Mouse (Mus musculus) T-helper 2 cell (primary cell): ENCODE data around the gene Cask.
"Not testable (repeated sequence)": the region's sequence is repeated elsewhere in the genome, so short reads cannot be mapped to it uniquely, and the experiment has no call there.

Source experiments
- in situ Hi-C: fragments of 300-600 bp; cut with MboI, MseI; formaldehyde crosslinking; loops from one replicate; pipeline ENCODE4 v1.15.1; 2025; ENCODE audit warnings: high pct_unique_total_duplicates

The Cask gene

GRCm38 (mm10) chrX:13851285-13851684 lies at the start of gene Cask:
Gene Cask, minus strand, starts transcription at chrX:13851367.
- in situ Hi-C loops: no loop called here

GRCm38 (mm10) chrX:13889976-13890375 lies 38.8 kb upstream of the Cask start:
- in situ Hi-C loops: no loop called here

- in situ Hi-C loops: no loop called here
These were observed 33.2 kb upstream of the Cask start for GRCm38 (mm10) chrX:13884348-13884747.

- in situ Hi-C loops: no loop called here
These were observed 30.8 kb upstream of the Cask start for GRCm38 (mm10) chrX:13881969-13882368.

GRCm38 (mm10) chrX:13860145-13860544 lies 9.0 kb upstream of the Cask start:
- in situ Hi-C loops: no loop called here

GRCm38 (mm10) chrX:13859051-13859450 lies 7.9 kb upstream of the Cask start:
- in situ Hi-C loops: no loop called here

GRCm38 (mm10) chrX:13848473-13848872 lies 2.7 kb downstream of the Cask start:
- in situ Hi-C loops: no loop called here

GRCm38 (mm10) chrX:13847502-13847851 lies 3.7 kb downstream of the Cask start:
- in situ Hi-C loops: no loop called here

- in situ Hi-C loops: no loop called here
These were observed 4.3 kb downstream of the Cask start for GRCm38 (mm10) chrX:13846653-13847501.

GRCm38 (mm10) chrX:13845858-13846652 lies 5.1 kb downstream of the Cask start:
- in situ Hi-C loops: no loop called here

GRCm38 (mm10) chrX:13845141-13845857 lies 5.9 kb downstream of the Cask start:
- in situ Hi-C loops: no loop called here

GRCm38 (mm10) chrX:13822792-13823191 lies 28.4 kb downstream of the Cask start:
- in situ Hi-C loops: no loop called here

GRCm38 (mm10) chrX:13798754-13799153 lies 52.4 kb downstream of the Cask start:
- in situ Hi-C loops: no loop called here

GRCm38 (mm10) chrX:13765672-13766071 lies 85.5 kb downstream of the Cask start:
- in situ Hi-C loops: no loop called here

GRCm38 (mm10) chrX:13765024-13765423 lies 86.1 kb downstream of the Cask start:
- in situ Hi-C loops: no loop called here

- in situ Hi-C loops: no loop called here
These were observed 93.7 kb downstream of the Cask start for GRCm38 (mm10) chrX:13757279-13758005.

- in situ Hi-C loops: no loop called here
These were observed 110.1 kb downstream of the Cask start for GRCm38 (mm10) chrX:13741110-13741509.

- in situ Hi-C loops: not testable (repeated sequence)
These were observed 120.4 kb downstream of the Cask start for GRCm38 (mm10) chrX:13730785-13731184.

- in situ Hi-C loops: no loop called here
These were observed 121.2 kb downstream of the Cask start for GRCm38 (mm10) chrX:13729835-13730480.

- in situ Hi-C loops: no loop called here
These were observed 125.4 kb downstream of the Cask start for GRCm38 (mm10) chrX:13725573-13726403.
